Mouse (Mus musculus): ENCODE data around the gene Kcnab2.

GRCm38 (mm10) chr4:152428259-152428658, 49.4 kb downstream of the Kcnab2 start:
- no peak for TF ChIP-seq CTCF (IDR thresholded peaks at IDR 0.05; ENCODE audit: insufficient read depth, low read depth, low read length)
- TF ChIP-seq POLR2A (IDR thresholded peaks at IDR 0.05; ENCODE audit: insufficient read depth, low read depth, low read length), result no peak
